Mouse (Mus musculus) T-helper 17 cell (primary cell): ENCODE results near the gene Nudt9.

Source experiments
- in situ Hi-C, 2 experiments: fragments of 300-600 bp; cut with MboI, MseI; formaldehyde crosslinking; loops; 1 replicate in 1 of 2; 2 replicates in 1 of 2; pipeline ENCODE4 v1.15.1; 2025; ENCODE audit warnings: high pct_unique_total_duplicates in 2 of 2

Nudt9 gene

GRCm38 (mm10) chr5:104035824-104036223 is 10.3 kb upstream of the Nudt9 start:
- in situ Hi-C loops: no loop called here

GRCm38 (mm10) chr5:104036686-104037085 is 9.4 kb upstream of the Nudt9 start:
- in situ Hi-C loops: no loop called here

- in situ Hi-C loops: no loop called here
Observed at GRCm38 (mm10) chr5:104039154-104039932, 6.8 kb upstream of the Nudt9 start.

- in situ Hi-C loops: loop anchor here in 1 of 2 experiments (10.0 kb wide), 1 partner anchor 1692 kb away; no protein-coding TSS in a partner anchor
Observed at GRCm38 (mm10) chr5:104042906-104043305, 3.2 kb upstream of the Nudt9 start.

- in situ Hi-C loops: loop anchor here in 1 of 2 experiments (10.0 kb wide), 1 partner anchor 1691 kb away; no protein-coding TSS in a partner anchor
Observed at GRCm38 (mm10) chr5:104043704-104044103, 2.4 kb upstream of the Nudt9 start.

- in situ Hi-C loops: loop anchor here (5.0 to 10.0 kb wide), 2 partner anchors 130 to 1687 kb away; no protein-coding TSS in a partner anchor
Observed at GRCm38 (mm10) chr5:104047200-104048105, 1.3 kb downstream of the Nudt9 start.

- in situ Hi-C loops: loop anchor here (5.0 to 10.0 kb wide), 2 partner anchors 131 to 1687 kb away; no protein-coding TSS in a partner anchor
Observed at GRCm38 (mm10) chr5:104048139-104048538, 2.0 kb downstream of the Nudt9 start.

- in situ Hi-C loops: loop anchor here in 1 of 2 experiments (5.0 kb wide), 1 partner anchor 56 kb away; no protein-coding TSS in a partner anchor
Observed at GRCm38 (mm10) chr5:104052956-104053355, 6.8 kb downstream of the Nudt9 start.

- in situ Hi-C loops: loop anchor here in 1 of 2 experiments (5.0 kb wide), 1 partner anchor 58 kb away; no protein-coding TSS in a partner anchor
Observed at GRCm38 (mm10) chr5:104054938-104055337, 8.8 kb downstream of the Nudt9 start.

GRCm38 (mm10) chr5:104055816-104056215 is 9.7 kb downstream of the Nudt9 start:
- in situ Hi-C loops: no loop called here

GRCm38 (mm10) chr5:104056295-104056694 is 10.2 kb downstream of the Nudt9 start:
- in situ Hi-C loops: no loop called here

- in situ Hi-C loops: no loop called here
Observed at GRCm38 (mm10) chr5:104058021-104058420, 11.9 kb downstream of the Nudt9 start.

- in situ Hi-C loops: loop anchor here in 1 of 2 experiments (5.0 kb wide), 1 partner anchor 57 kb away; no protein-coding TSS in a partner anchor
Observed at GRCm38 (mm10) chr5:104059628-104060027, 13.5 kb downstream of the Nudt9 start.

- in situ Hi-C loops: loop anchor here in 1 of 2 experiments (5.0 kb wide), 1 partner anchor 58 kb away; no protein-coding TSS in a partner anchor
Observed at GRCm38 (mm10) chr5:104060429-104060828, 14.3 kb downstream of the Nudt9 start.

GRCm38 (mm10) chr5:104061936-104062772 is 16.0 kb downstream of the Nudt9 start:
- in situ Hi-C loops: loop anchor here in 1 of 2 experiments (5.0 kb wide), 1 partner anchor 60 kb away; no protein-coding TSS in a partner anchor

- in situ Hi-C loops: loop anchor here in 1 of 2 experiments (5.0 kb wide), 1 partner anchor 61 kb away; no protein-coding TSS in a partner anchor
Observed at GRCm38 (mm10) chr5:104062773-104063551, 16.9 kb downstream of the Nudt9 start.

GRCm38 (mm10) chr5:104068751-104069150 is 22.6 kb downstream of the Nudt9 start:
- in situ Hi-C loops: no loop called here

- in situ Hi-C loops: no loop called here
Observed at GRCm38 (mm10) chr5:104071048-104071447, 24.9 kb downstream of the Nudt9 start.

- in situ Hi-C loops: no loop called here
Observed at GRCm38 (mm10) chr5:104072272-104072886, 26.3 kb downstream of the Nudt9 start.
